Mouse (Mus musculus) bone marrow, adult 2 months (tissue): ENCODE results near the gene Loxl3.

Source experiments
- CTCF ChIP-seq: fragments of 200-500 bp; IDR thresholded peaks from 2 replicates; pipeline ENCODE4 v1.5.1; 2011; ENCODE audit warnings: low read length, control low read depth; ENCODE audit not compliant: control insufficient read depth, insufficient read depth
- POLR2A ChIP-seq: fragments of 200-500 bp; IDR thresholded peaks from 2 replicates; pipeline ENCODE4 v1.6.1; 2011; ENCODE audit warnings: low read depth, mild to moderate bottlenecking, control low read depth, low read length, borderline replicate concordance; ENCODE audit not compliant: control insufficient read depth

DNA sequence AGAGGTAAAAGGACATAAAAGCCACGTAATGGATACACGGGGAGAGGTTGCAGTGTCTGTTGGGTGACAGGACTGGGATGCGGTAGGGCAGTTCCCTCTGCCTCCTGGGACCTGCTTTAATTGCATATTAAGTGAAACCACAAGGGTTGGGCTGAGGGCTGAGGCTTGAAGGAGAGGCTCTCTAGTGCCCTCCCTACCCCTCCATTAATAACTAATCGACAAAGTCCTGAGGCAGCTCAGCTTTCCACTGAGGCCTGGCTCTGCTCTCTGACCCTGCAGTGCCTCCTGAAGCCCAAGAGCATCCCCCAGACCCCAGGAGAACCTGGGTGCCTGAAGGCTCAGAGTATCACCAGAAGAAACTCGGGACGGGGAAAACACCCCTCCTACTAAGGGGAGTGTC, 50.5 kb downstream of the Loxl3 start:
- TF ChIP-seq CTCF = no peak
- no peak for TF ChIP-seq POLR2A
